Mouse (Mus musculus) forebrain, embryonic 15.5 days (tissue): ENCODE data around the gene Zfp975. TPM values are rescaled to one million over a fixed set of nuclear protein-coding genes. Genes with fewer than 3 reads are reported as not detected.

ENCODE experiments used
- polyA plus RNA-seq: library from polyadenylated mRNA; unstranded; fragments of >200 nt; fragmentation: Nextera tagmentation; extraction: Ambion mirVana; gene quantifications from 2 replicates; pipeline ENCODE4 v1.2.1, GENCODE M21; 2015

Zfp975 gene
- polyA plus RNA-seq, 1 experiment from 2014 or later = 5.3 TPM

Other genes with a start within 250 kb of the Zfp975 start
- not detected in 2 replicates for gene 4933421I07Rik, start 244.6 kb downstream of the Zfp975 start, polyA plus RNA-seq
- gene Zfp141, start 187.0 kb downstream of the Zfp975 start, polyA plus RNA-seq = 16.5 and 17.7 TPM in 2 replicates
- gene Gm21028, start 114.2 kb downstream of the Zfp975 start, polyA plus RNA-seq = 6.4 TPM in 1 of 2 replicates, not detected in the other
- 1.4 and 1.9 TPM in 2 replicates for gene Zfp977, start 100.2 kb downstream of the Zfp975 start, polyA plus RNA-seq
- gene Zfp976, start 50.2 kb downstream of the Zfp975 start, polyA plus RNA-seq = 2.5 and 3.2 TPM in 2 replicates
- not detected in 2 replicates for gene Gm17067, start 34.3 kb upstream of the Zfp975 start, polyA plus RNA-seq
- gene Vmn2r62, start 100.8 kb upstream of the Zfp975 start, polyA plus RNA-seq = not detected in 2 replicates
- not detected in 2 replicates for gene Gm2381, start 174.5 kb upstream of the Zfp975 start, polyA plus RNA-seq
- gene Vmn2r63, start 241.1 kb upstream of the Zfp975 start, polyA plus RNA-seq = not detected in 2 replicates